Mouse (Mus musculus) T-helper 2 cell (primary cell): Measurements from ENCODE around the gene Zfp768.
"Not testable (repeated sequence)": the region's sequence is repeated elsewhere in the genome, so short reads cannot be mapped to it uniquely, and the experiment has no call there.

Experiments
- in situ Hi-C: fragments of 300-600 bp; cut with MboI, MseI; formaldehyde crosslinking; loops from one replicate; pipeline ENCODE4 v1.15.1; 2025; ENCODE audit warnings: high pct_unique_total_duplicates

Zfp768 gene

DNA sequence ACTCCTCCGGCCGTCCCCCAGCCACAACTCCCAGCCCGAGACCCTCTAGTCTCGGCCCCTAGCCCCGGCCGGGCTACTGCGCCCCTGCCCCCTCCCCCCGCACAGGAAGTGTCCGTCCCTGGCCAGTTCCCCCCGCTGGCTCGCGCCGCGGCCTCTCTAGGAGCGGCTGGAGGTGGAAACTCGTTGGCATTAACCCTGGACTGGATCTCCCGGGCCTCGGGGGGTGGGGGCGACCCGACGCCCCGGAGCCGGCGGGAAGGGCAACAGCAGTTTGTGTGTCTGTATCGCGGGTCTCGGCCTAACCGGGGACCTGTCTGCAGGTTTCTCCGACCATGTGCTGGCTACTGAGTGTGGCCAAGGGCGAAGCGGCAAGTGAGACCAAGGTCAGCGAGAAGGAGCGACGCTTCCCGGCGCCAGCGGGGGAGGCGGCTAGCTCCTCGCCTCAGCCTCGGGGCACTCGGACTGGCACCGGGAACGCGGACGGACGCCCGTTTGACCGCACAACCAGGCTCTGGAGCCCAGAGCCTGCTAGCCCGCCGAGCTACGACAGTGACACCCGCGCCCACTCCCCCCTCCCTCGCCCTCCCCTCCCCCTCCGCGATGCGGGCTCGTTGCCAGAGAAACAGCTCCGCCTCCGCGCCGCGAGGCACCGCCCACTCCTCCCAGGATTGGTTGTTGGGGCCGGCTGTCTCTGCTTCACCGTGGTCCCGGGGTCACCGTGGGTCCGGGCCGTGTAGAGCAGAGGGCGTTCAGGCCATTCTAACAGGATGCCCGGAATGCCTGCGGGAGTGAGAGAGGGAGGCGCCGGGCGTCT is at the start of gene Zfp768:
Gene Zfp768 (minus strand): TSS at position 78 of the 814 bp plus-strand sequence.
- in situ Hi-C loops, result no loop called here

DNA sequence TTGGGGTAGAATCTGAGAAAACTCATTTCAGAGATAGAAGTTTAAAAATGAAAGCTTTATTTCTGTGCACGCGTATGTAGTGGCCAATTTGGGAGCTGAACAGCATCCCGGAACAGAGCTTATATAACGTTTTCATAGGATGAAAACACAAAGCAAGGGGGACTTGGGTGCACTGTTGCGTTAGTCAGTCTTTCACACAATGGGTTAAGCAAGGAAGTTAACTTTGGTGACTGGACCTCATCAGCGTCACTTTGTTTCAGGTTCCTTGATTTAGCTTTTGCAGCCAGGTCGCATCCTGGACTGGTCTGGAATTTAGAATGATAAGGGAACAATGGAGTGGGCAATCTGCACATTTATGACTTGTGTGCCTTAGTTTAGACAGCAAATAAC is 48.5 kb upstream of the Zfp768 start:
- in situ Hi-C loops, result no loop called here

DNA sequence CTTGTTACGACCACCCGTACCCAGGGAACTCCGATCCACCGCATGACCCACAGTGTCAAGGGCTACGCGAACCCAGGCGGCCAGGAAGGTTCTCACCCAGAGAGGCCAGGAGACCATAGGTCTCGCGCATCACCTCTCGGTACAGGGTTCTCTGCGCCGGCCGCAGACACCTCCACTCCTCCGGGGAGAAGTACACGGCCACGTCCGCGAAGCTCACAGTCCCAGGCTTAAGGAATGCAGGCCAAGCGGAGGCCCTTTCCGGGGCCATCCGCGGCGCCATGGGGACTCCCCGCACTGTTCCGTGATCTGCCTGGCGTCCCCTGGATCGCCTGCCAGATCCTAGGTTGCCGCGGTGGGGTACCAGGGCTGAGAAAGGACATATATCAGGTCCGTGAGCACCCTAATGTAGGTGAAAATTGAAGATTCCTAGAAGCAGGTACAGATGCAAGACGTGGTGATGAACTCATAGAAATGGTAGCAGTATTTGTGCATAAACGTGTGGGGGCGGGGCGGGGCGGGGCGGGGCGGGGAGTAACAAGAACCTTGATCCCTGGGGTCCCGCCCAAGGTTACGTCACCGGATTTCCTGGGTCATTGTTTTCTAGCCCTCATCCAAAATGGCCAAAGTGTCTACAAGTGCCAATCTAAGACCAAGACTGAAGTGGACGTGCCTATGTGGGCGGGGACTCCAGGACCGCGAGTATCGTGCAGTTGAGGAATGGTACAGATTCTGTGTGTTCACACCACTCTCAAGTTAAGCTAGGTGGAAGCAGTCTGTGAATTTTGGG is 48.0 kb upstream of the Zfp768 start, which contains the start of gene E430018J23Rik:
Gene E430018J23Rik (minus strand): TSS at position 473 of the 787 bp plus-strand sequence.
- in situ Hi-C loops, result no loop called here

DNA sequence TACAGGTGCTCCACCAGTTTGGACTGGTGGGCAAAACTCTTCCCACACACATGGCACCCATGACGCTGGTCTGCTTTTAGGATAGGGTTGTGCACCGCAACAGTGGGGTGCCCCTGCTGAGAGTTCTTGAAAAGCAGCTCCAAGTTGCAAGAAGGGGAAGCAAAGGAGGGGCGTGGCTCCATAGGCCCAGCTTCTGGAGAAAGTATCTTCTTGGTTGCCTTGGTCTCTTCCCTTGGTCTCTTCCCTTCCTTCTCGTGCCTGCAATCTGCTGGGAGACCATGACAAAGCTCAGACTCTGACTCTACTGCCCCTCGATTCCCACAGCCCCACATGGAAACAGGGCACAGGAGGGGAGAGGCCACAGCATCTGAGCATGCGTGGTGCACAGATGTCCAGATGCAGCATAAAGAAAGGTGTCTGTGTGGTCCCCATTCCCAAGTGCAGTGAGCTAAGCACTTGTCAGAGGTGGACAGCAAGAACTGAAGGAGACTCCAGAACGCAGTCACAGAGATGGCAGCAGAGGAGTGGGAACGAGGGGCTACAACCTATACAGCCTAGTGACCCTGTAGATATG is 46.9 kb upstream of the Zfp768 start:
- in situ Hi-C loops, result no loop called here

DNA sequence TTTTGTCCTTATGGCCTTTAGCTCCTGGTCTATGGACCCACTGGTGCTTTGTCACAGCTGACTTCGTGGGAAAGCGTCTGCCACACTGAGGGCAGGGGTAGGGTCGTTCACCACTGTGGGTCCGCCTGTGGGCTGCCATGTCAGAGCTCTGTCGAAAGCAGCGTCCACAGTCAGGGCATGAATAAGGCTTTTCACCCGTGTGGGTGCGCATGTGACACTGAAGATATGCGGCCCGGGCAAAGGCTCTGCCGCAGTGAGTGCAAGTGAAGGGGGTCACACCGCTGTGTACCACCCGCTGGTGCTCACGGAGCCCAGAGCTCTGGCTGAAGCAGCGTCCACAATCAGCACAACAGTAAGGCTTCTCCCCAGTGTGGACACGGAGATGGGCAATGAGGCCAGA is 46.1 kb upstream of the Zfp768 start:
- in situ Hi-C loops, result no loop called here

DNA sequence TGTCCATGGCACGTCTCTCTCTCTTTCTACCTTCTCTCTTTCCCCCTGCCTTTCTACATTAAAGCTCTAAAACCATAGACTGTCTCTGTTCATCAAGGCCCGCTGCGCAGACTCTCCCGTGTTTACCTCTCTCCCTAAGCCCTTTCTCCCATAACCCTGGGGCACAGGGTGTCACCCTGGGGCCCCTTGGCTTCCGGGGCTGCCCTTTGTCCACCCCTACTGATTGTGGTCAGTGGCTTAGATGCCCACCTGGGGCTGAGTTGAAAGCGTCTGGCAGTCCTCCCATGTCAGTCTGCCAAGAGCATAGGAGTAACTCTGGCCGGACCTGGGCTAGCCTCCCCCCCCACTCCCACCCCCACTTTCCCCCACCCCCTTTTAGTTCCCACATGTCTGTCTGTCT is 44.9 kb upstream of the Zfp768 start:
- in situ Hi-C loops, result no loop called here

GRCm38 (mm10) chr7:127388201-127388600 is 42.8 kb upstream of the Zfp768 start:
- in situ Hi-C loops, result not testable (repeated sequence)

GRCm38 (mm10) chr7:127386641-127387392 is 41.4 kb upstream of the Zfp768 start, which contains the start of gene 9130019O22Rik:
TSS of gene 9130019O22Rik (minus strand) at chr7:127387166.
- in situ Hi-C loops, result no loop called here

DNA sequence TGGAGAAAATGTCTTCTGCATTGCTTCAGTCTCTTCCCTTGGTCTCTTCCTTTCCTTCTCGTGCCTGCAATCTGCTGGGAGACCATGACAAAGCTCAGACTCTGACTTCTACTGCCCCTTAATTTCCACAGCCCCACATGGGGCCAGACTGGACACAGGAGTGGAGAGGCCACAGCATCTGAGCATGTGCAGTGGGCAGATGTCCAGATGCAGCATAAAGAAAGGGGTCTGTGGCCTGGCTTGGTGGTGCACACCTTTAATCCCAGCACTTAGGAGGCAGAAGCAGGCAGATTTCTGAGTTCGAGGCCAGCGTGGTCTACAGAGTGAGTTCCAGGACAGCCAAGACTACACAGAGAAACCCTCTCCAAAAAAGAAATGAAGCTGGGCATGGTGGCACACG is 40.2 kb upstream of the Zfp768 start:
- in situ Hi-C loops, result not testable (repeated sequence)

- in situ Hi-C loops, result no loop called here
Measured at GRCm38 (mm10) chr7:127378310-127378921, 33.0 kb upstream of the Zfp768 start.

- in situ Hi-C loops, result not testable (repeated sequence)
Measured at GRCm38 (mm10) chr7:127375271-127376245, 30.2 kb upstream of the Zfp768 start, which contains the start of gene Zfp747. TSS of gene Zfp747 (minus strand) at chr7:127376050.

- in situ Hi-C loops, result not testable (repeated sequence)
Measured at GRCm38 (mm10) chr7:127371870-127372269, 26.5 kb upstream of the Zfp768 start.

DNA sequence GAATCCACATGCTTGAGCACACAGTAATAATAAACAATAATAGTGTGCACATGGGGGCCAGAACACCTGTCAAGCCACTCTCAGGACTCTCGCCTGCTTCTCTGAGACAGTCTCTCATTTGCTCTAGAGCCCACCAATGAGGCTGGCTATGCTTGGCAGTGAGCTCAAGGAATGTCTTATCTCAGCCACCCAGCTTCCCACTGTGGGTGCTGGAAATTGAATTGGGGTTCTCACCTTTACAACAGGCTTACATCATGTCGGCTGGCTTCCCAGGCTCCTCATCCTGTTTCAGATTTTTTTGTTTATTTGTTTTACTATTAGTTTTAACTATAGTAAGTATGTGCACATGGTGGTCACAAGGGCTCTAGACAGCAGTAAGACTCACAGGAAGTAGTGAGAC is 25.8 kb upstream of the Zfp768 start:
- in situ Hi-C loops, result no loop called here

GRCm38 (mm10) chr7:127366249-127366648 is 20.9 kb upstream of the Zfp768 start:
- in situ Hi-C loops, result loop anchor here (5.0 kb wide), 1 partner anchor 36 kb away; no protein-coding TSS in a partner anchor

DNA sequence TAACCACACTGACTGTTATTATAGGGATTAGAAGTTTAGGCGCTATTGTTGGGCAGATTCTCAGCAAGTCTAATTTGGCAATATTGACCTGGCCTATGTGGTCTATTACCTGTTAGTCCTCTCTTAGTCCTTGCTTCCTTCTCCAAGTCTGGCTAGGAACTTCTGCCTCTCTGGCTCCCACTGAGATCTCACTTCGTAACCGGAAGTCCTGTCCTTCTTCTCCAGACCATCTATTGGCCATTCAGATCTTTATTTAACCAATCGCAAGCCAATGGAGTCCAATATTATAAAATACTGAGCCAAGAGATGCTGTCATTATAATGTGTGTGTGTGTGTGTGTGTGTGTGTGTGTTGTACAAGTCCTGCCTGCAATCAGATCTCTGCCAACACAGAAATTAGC is 18.8 kb upstream of the Zfp768 start:
- in situ Hi-C loops, result no loop called here

- in situ Hi-C loops, result no loop called here
Measured at GRCm38 (mm10) chr7:127363475-127363921, 18.1 kb upstream of the Zfp768 start.

- in situ Hi-C loops, result not testable (repeated sequence)
Measured at GRCm38 (mm10) chr7:127362418-127362817, 17.0 kb upstream of the Zfp768 start.

DNA sequence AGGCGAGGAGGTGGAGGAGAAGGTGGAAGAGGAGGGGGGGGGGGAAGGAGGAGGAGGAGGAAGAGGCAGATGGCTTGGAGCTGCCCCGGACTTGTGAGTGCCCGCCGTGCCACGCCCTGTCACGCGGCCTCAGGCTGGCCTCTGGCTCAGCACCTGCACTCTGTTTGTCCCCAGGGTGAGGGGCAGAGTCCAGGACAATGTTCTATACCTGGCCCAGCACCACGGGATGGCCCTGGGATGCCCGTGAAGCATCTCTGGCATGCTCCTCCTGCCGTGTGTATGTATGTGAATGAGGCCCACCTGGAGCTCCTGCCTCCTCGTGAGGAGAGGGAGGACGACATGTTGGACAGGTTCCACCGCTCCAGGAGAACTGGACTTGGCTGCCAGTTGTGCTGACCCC is 16.1 kb upstream of the Zfp768 start:
- in situ Hi-C loops, result no loop called here

GRCm38 (mm10) chr7:127360265-127360664 is 14.9 kb upstream of the Zfp768 start:
- in situ Hi-C loops, result no loop called here

- in situ Hi-C loops, result no loop called here
Measured at GRCm38 (mm10) chr7:127358472-127358871, 13.1 kb upstream of the Zfp768 start.
